Mouse (Mus musculus) liver, postnatal 0 days (tissue): ENCODE data around the gene Ptpn6. TPM values are rescaled to one million over a fixed set of nuclear protein-coding genes. Genes with fewer than 3 reads are reported as not detected.
A peak's percentile ranks its signal among the peaks of the same experiment; 100 is the strongest.

ENCODE experiments used
- ATAC-seq: fragments of 200-750 bp; cut with Nextera tagmentation; 2 replicates; pipeline ENCODE4 v1.8.0; 2017; ENCODE audit warnings: mild to moderate bottlenecking, moderate library complexity
- DNase-seq: peaks from one replicate; pipeline ENCODE4 v3.0.0-alpha.2; 2016
- H3K27ac ChIP-seq: fragments of 300-500 bp; sonication (generic); 2 replicates; pipeline ENCODE4 v1.5.1; 2014; ENCODE audit warnings: antibody characterized with exemption, moderate library complexity, mild to moderate bottlenecking, low read depth
- H3K27me3 ChIP-seq: fragments of 300-500 bp; sonication (generic); 2 replicates; pipeline ENCODE4 v1.6.1; 2014; ENCODE audit warnings: low read length, control low read depth, mixed read lengths; ENCODE audit not compliant: insufficient read depth
- H3K36me3 ChIP-seq: fragments of 300-500 bp; sonication (generic); replicated peaks from 2 replicates; pipeline ENCODE4 v1.6.1; 2014; ENCODE audit warnings: mild to moderate bottlenecking, control low read depth, low read length, moderate library complexity, mixed read lengths; ENCODE audit not compliant: insufficient read depth
- H3K4me1 ChIP-seq: fragments of 300-500 bp; sonication (generic); 2 replicates; pipeline ENCODE4 v1.6.1; 2014; ENCODE audit warnings: antibody characterized with exemption, mild to moderate bottlenecking, control low read depth; ENCODE audit not compliant: insufficient read depth
- H3K4me2 ChIP-seq: fragments of 300-500 bp; sonication (generic); 2 replicates; pipeline ENCODE4 v1.6.1; 2014; ENCODE audit warnings: low read depth, mild to moderate bottlenecking, low read length, moderate library complexity, mixed read lengths
- H3K4me3 ChIP-seq: fragments of 300-500 bp; sonication (generic); 2 replicates; pipeline ENCODE4 v1.5.1; 2014; ENCODE audit warnings: low read depth, low read length
- H3K9ac ChIP-seq: fragments of 300-500 bp; sonication (generic); replicated peaks from 2 replicates; pipeline ENCODE4 v1.6.1; 2014; ENCODE audit warnings: mild to moderate bottlenecking, moderate library complexity
- H3K9me3 ChIP-seq: fragments of 300-500 bp; sonication (generic); 2 replicates; pipeline ENCODE4 v1.6.1; 2016; ENCODE audit warnings: mild to moderate bottlenecking, control low read depth, low read length, mixed read lengths
- CTCF ChIP-seq: sonication (generic); IDR thresholded peaks from 2 replicates; pipeline ENCODE4 v1.5.1; 2016; ENCODE audit warnings: antibody characterized with exemption, low read depth
- EP300 ChIP-seq: IDR thresholded peaks from 2 replicates; pipeline ENCODE4 v1.6.1; 2016; ENCODE audit warnings: antibody characterized with exemption, low read depth, mild to moderate bottlenecking
- WGBS: fragments of 180-500 bp; shearing (Covaris S2); extraction: QIAGEN DNeasy Blood & Tissue Kit; methylation state at CpG from one replicate; pipeline ENCODE4 v1.1.7; 2014; ENCODE audit not compliant: insufficient replicate concordance; 5-methylcytosine and 5-hydroxymethylcytosine counted together
- polyA plus RNA-seq: library from polyadenylated mRNA; unstranded; fragments of >200 nt; fragmentation: Nextera tagmentation; extraction: Ambion mirVana; gene quantifications from 2 replicates; pipeline ENCODE4 v1.2.1, GENCODE M21; 2015

Ptpn6 gene
- polyA plus RNA-seq, 1 experiment from 2014 or later: 45.1 TPM

DNA sequence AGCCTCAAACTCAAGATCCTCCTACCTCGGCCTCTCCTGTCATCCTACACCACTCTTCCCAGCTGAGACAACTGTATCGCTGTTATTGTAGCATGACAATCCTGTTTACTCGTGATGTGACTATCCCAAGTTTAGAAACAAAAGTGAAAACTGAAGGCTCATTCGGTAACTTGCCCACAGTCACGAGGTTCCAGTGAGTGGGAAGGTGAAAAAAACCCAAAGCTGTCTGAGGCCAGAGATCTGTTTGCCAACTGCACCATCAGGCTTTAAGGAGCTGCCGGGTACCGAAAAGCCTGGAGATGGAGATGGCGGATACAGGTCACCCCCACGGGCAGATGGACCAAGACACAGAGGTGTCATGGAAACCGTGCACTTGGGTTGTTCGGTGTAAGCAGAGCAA, 1.5 kb downstream of the Ptpn6 start:
- Histone ChIP-seq H3K27ac (no peak overlapping the region), H3K9me3 (no peaks in the 10 kb centered on the region), H3K27me3 (no peaks in the 10 kb centered on the region), H3K4me2 (no peak overlapping the region), H3K9ac (no peak overlapping the region), H3K36me3 (no peaks in the 10 kb centered on the region; the same call in 1 of the 2 replicates), H3K4me1 (peaks cover 40% of the 10 kb centered on the region), H3K4me3 (no peak overlapping the region)
- DNase-seq (no peak), ATAC-seq (no peak)
- TF ChIP-seq CTCF (no peak), EP300 (no peak)
- WGBS: 76% methylated on average over 11 of the region's 11 CpGs

DNA sequence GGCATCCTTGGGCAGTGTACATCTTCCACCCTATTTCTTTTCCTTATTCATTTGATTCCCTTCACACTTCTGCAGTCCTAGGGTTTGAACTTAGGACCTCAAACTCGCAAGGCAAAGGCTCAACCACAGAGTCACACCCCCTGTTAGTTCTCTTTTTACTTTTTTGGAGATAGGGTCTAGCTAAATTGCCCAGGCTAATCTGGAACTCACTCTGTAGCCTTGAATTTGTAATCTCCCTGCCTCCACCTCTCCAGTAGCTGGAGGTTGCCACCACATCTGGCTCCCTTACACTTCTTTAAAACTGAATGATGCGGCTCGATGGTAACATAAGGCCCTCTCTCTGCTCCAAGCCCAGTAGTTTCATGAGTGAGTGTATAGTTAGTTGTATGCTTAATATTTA, 4.1 kb downstream of the Ptpn6 start:
- no peak for TF ChIP-seq EP300
- no peak for TF ChIP-seq CTCF
- no peak for ATAC-seq
- WGBS: 73% methylated on average over 3 of the region's 3 CpGs

DNA sequence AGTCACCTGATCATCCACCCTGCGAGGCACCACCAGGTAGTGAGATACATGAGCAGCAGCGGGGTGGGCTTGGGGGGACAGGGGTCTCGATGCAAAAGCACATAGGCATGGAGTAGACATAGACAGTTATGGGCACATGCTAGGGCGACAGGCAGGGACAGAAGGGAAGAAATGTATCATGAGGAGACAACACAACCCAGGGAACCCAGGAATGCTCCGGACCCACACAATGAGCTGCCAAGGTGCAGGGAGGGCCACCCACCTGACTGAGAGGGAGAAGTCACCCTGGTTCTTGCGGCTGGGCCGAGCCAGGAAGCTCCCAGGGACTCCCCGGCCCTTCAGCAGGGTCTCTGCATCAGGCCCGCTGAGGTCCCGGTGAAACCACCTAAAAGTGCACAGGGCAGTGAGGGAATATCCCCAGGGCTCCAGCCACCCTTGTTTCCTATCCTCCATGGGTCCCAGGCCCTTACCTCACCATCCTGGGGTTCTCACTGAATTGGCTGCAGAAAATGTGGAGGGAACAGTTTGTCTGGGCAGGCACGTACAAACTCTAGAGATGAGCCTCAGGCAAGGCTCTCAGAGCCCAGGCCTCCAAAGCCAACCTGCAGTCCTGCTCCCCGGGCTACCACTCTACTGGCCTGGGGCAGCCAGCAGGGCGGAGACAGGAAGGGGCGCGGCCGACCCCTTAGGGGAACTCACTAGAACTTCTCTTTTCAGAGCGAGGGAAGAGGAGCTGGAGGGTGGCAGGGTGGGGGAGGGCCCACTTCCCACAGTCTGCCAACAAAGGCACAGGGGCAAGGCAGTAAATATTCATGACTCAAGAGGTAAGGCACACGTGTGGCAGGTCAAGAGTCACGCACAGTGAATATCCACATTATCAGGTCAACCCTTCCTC, 5.8 kb downstream of the Ptpn6 start:
- Histone ChIP-seq H3K4me3 (peak overlapping the region; percentile 56), H3K4me2 (peak overlapping the region; percentile 64), H3K9me3 (no peaks in the 10 kb centered on the region), H3K27me3 (no peaks in the 10 kb centered on the region), H3K36me3 (peaks cover 20% of the 10 kb centered on the region), H3K9ac (peak overlapping the region; percentile 73), H3K4me1 (peaks cover 14% of the 10 kb centered on the region), H3K27ac (peak overlapping the region; percentile 77)
- 31% methylated on average over 19 of the region's 19 CpGs for WGBS
- TF ChIP-seq CTCF (peak; percentile 28; the same call in 1 of the 2 replicates), EP300 (no peak; the same call in 1 of the 2 replicates)
- peak; percentile 80 for DNase-seq
- ATAC-seq: peak; percentile 71

More for the DNA sequence above, 4.1 kb downstream of the Ptpn6 start:
- Histone ChIP-seq H3K9me3 (no peaks in the 10 kb centered on the region), H3K27me3 (no peaks in the 10 kb centered on the region), H3K9ac (no peak overlapping the region), H3K36me3 (peaks cover 10% of the 10 kb centered on the region), H3K27ac (no peak overlapping the region), H3K4me1 (peaks cover 25% of the 10 kb centered on the region), H3K4me2 (no peak overlapping the region), H3K4me3 (no peak overlapping the region)
- DNase-seq: no peak

DNA sequence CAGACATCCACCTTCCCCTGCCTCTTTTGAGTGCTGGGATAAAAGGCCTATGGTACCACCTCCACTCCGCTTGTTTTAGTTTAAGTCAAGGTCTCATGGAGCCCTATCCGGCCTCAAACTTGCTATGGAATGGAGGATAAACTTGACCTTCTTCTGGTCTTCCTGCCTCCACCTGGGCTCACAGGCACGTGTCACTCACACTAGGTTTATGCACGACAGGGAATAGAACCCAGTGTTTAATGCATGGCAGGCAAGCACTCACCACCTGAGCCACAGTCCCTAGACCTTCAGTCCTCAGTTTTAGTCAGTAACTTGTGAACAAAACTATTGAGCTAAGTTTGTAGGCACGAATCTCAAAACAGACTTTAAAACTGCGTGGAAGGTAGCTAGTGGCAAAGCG, 7.5 kb downstream of the Ptpn6 start:
- Histone ChIP-seq H3K4me3 (peak overlapping the region; percentile 56), H3K27ac (peak overlapping the region; percentile 69; the same call in 1 of the 2 replicates), H3K4me2 (peak overlapping the region; percentile 64), H3K36me3 (peaks cover 27% of the 10 kb centered on the region), H3K27me3 (no peaks in the 10 kb centered on the region), H3K9me3 (no peaks in the 10 kb centered on the region), H3K4me1 (peaks cover 14% of the 10 kb centered on the region), H3K9ac (no peak overlapping the region)
- 78% methylated on average over 7 of the region's 7 CpGs for WGBS
- TF ChIP-seq CTCF (no peak), EP300 (no peak)
- DNase-seq: no peak
- no peak for ATAC-seq

DNA sequence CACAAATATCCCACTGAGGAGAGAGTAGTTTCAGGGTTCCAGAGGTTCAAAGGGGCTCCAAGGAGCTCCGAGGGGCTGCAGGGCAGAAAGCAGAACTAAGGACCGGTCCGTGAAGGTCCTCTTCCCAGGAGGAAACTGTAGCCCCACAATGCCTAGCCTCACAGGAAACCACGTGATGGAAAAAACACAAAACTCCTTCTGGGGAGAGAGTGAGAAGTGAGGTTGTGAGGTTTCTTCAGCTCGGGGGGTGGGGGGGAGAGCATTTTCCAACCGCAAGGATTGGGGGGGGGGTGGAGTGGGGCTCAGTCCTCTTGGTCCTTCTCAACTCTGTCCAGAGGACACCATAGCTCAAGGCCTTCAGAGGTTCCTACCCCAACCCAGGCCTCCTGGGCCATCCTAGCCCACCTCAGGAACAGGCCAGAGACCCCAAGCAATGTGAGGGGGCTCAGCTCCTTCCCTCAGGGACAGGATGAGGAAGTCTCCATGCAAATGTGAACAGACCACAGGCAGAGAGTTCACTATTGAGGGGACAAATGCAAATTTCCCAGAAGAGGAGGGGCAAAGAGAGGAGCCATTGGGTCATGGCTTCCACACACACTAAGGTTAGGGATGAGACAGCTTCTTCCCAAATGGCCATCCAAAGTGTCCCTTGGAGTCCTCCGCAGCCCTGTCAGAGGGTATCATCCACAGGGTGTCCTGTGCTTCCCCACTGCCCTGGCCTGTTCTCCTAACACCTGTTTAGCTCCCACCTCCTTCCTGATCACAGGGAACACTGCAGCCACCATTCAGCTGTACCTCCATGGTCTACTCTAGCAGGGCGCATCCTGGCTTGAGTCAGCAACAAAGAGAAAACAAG, 8.4 kb downstream of the Ptpn6 start:
- Histone ChIP-seq H3K36me3 (peaks cover 31% of the 10 kb centered on the region), H3K4me3 (peak overlapping the region; percentile 22; the same call in 1 of the 2 replicates), H3K27ac (peak overlapping the region; percentile 69)

DNA sequence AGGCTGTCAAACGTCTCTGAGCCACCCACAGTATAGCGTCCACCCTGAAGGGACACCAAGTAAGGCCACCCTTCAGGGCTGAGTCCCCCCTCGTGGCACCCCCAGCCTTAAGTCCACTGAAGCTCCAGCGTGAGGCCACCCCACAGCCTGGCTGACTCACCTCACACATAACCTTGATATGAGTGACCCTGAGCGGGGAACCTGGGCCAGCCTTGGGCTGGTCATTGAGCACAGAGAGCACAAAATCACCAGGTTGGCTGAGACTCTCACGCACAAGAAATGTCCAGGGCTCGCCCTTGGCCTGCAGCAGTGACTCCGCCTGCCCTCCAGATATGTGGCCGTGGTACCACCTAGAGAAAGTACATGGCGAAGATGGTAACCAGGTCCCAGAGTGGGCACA, 9.9 kb downstream of the Ptpn6 start:
- no peak overlapping the region for H3K27ac ChIP-seq
- H3K4me1 ChIP-seq: peaks cover 22% of the 10 kb centered on the region
- no peak overlapping the region for H3K9ac ChIP-seq
- no peaks in the 10 kb centered on the region for H3K27me3 ChIP-seq
- H3K4me3 ChIP-seq: no peak overlapping the region
- peaks cover 38% of the 10 kb centered on the region for H3K36me3 ChIP-seq
- TF ChIP-seq EP300 (no peak), CTCF (no peak)
- DNase-seq: no peak
- ATAC-seq: no peak
- H3K4me2 ChIP-seq: no peak overlapping the region
- 85% methylated on average over 10 of the region's 10 CpGs for WGBS
- no peaks in the 10 kb centered on the region for H3K9me3 ChIP-seq

More for the DNA sequence above, 8.4 kb downstream of the Ptpn6 start:
- Histone ChIP-seq H3K27me3 (no peaks in the 10 kb centered on the region), H3K4me2 (peak overlapping the region; percentile 64), H3K9me3 (no peaks in the 10 kb centered on the region), H3K4me1 (peaks cover 14% of the 10 kb centered on the region), H3K9ac (peak overlapping the region; percentile 44; the same call in 1 of the 2 replicates)
- ATAC-seq (peak; percentile 61), DNase-seq (peak; percentile 30)
- TF ChIP-seq EP300: no peak
- no peak for TF ChIP-seq CTCF
- WGBS: 41% methylated on average over 8 of the region's 8 CpGs
